Comparison of ENCODE assay signal across 9 mouse cellular contexts in the genomic region with DNA sequence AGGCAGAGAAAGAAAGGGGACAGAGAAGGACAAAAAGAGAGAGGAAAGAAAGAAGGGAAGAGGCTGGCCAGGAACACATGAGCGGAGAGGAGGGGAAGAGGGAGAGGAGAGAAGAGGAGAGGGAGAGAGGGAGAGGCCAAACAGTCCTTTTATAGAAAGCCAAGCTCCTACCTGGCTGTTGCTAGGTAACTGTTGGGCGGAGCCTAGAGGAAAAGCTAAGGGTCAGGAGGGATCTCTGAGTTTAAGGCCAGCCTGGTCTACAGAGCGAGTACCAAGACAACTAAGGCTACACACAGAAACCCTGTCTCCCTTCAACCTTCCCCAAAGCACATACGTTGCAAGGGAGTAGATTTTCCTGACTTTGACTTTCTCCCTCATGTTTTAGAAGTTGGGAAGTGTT. TPM values are rescaled to one million over a fixed set of nuclear protein-coding genes. Genes with fewer than 3 reads are reported as not detected.
A peak's percentile ranks its signal among the peaks of the same experiment; 100 is the strongest.
DNase-seq lines count a peak whose midpoint lies in the region; ATAC-seq lines count a peak whose summit lies in the region.
"Had no signal": no experiment of that assay in that cellular context is flagged by ENCODE, and none has a peak within 500 bp of the region (broad histone marks: within the 10 kb centered on the region; RNA-seq: fewer than 3 reads in every experiment).

No protein-coding gene starts in this region.

- H3K9ac ChIP-seq in lung, embryonic 16.5 days (ENCODE audit: low read length), result no peak overlapping the region
- no peak overlapping the region for H3K9ac ChIP-seq in forebrain, embryonic 13.5 days
- H3K9ac ChIP-seq: embryonic facial prominence, embryonic 12.5 days had no signal

- no peak for DNase-seq in heart, embryonic 10.5 days (ENCODE audit: low spot score)
- no peak for DNase-seq in heart, adult 18-20 months
- no peak for DNase-seq in lung, postnatal 14 days
- DNase-seq in R1 (ENCODE audit: low read depth, low spot score), result peak; percentile 84
- DNase-seq in lung, postnatal 36 days, result peak; percentile 49
- no peak for DNase-seq in thymus, postnatal 4 days

- H3K4me3 ChIP-seq in heart, embryonic 10.5 days, result no peak overlapping the region
- no peak overlapping the region for H3K4me3 ChIP-seq in lung, embryonic 16.5 days (ENCODE audit: low read length)
- H3K4me3 ChIP-seq in forebrain, embryonic 13.5 days, result no peak overlapping the region
- H3K4me3 ChIP-seq: embryonic facial prominence, embryonic 12.5 days had no signal

- peak overlapping the region; percentile 53 for H3K27ac ChIP-seq in heart, embryonic 10.5 days
- 0 out of 2 replicates have a peak overlapping the region, but pooled peaks have one; percentile 17 for H3K27ac ChIP-seq in lung, embryonic 16.5 days (ENCODE audit: low read length)
- H3K27ac ChIP-seq in forebrain, embryonic 13.5 days, result no peak overlapping the region
- H3K27ac ChIP-seq: embryonic facial prominence, embryonic 12.5 days had no signal

- H3K36me3 ChIP-seq in heart, embryonic 10.5 days, result no peaks in the 10 kb centered on the region
- no peaks in the 10 kb centered on the region for H3K36me3 ChIP-seq in lung, embryonic 16.5 days (ENCODE audit: control insufficient read depth, insufficient read depth, low read length)
- no peaks in the 10 kb centered on the region for H3K36me3 ChIP-seq in forebrain, embryonic 13.5 days (ENCODE audit: poor library complexity, severe bottlenecking)
- H3K36me3 ChIP-seq: embryonic facial prominence, embryonic 12.5 days had no signal

- WGBS in heart, embryonic 10.5 days, result 86% methylated on average over 4 of the region's 4 CpGs
- whole genome bisulfite sequencing in lung, embryonic 16.5 days, result 78% methylated on average over 4 of the region's 4 CpGs
- WGBS in forebrain, embryonic 13.5 days, result 79% methylated on average over 4 of the region's 4 CpGs

- H3K9me3 ChIP-seq in heart, embryonic 10.5 days, result no peaks in the 10 kb centered on the region
- no peaks in the 10 kb centered on the region for H3K9me3 ChIP-seq in lung, embryonic 16.5 days (ENCODE audit: control insufficient read depth, low read length)
- no peaks in the 10 kb centered on the region for H3K9me3 ChIP-seq in forebrain, embryonic 13.5 days (replicated peaks)
- H3K9me3 ChIP-seq: embryonic facial prominence, embryonic 12.5 days had no signal

- no peaks in the 10 kb centered on the region for H3K27me3 ChIP-seq in heart, embryonic 10.5 days (ENCODE audit: insufficient read depth, poor library complexity, severe bottlenecking)
- no peaks in the 10 kb centered on the region for H3K27me3 ChIP-seq in lung, embryonic 16.5 days (ENCODE audit: control insufficient read depth, insufficient read depth, low read depth, low read length)
- no peaks in the 10 kb centered on the region for H3K27me3 ChIP-seq in forebrain, embryonic 13.5 days
- H3K27me3 ChIP-seq: embryonic facial prominence, embryonic 12.5 days had no signal

- no peak; the same call in 1 of the 2 replicates for ATAC-seq in lung, embryonic 16.5 days (ENCODE audit: low read depth)
- ATAC-seq in forebrain, embryonic 13.5 days, result no peak

- no peak overlapping the region for H3K4me2 ChIP-seq in lung, embryonic 16.5 days (ENCODE audit: low read depth, low read length)
- H3K4me2 ChIP-seq in forebrain, embryonic 13.5 days, result no peak overlapping the region

- peaks cover 19% of the 10 kb centered on the region for H3K4me1 ChIP-seq in heart, embryonic 10.5 days
- peaks cover 4% of the 10 kb centered on the region; the same call in 1 of the 2 replicates for H3K4me1 ChIP-seq in lung, embryonic 16.5 days (replicated peaks; ENCODE audit: control insufficient read depth, insufficient read depth, low read length)
- H3K4me1 ChIP-seq in forebrain, embryonic 13.5 days, result peaks cover 9% of the 10 kb centered on the region

RNA-seq across cellular contexts. Expression of gene Leo1, which starts 6.0 kb away (rescaled TPM):
- 36.3 and 49.1 TPM in 2 replicates for polyA plus RNA-seq in heart, embryonic 10.5 days (2016; fragmentation: Nextera tagmentation; extraction: Ambion mirVana)
- total RNA-seq in heart, adult 18-20 months (2021), result 10 to 100 TPM; 16.7 to 20.4 TPM
- 32.2 and 36.3 TPM in 2 replicates for polyA plus RNA-seq in lung, embryonic 16.5 days (2015; fragmentation: Nextera tagmentation; extraction: Ambion mirVana)
- polyA plus RNA-seq in forebrain, embryonic 13.5 days (2015; fragmentation: Nextera tagmentation; extraction: Ambion mirVana), result 44.2 and 44.5 TPM in 2 replicates

RNA-seq across cellular contexts. Expression of gene Mapk6, which starts 25.5 kb away (rescaled TPM):
- 71.2 and 87.1 TPM in 2 replicates for polyA plus RNA-seq in heart, embryonic 10.5 days (2016; fragmentation: Nextera tagmentation; extraction: Ambion mirVana)
- total RNA-seq in heart, adult 18-20 months (2021), result 10 to 100 TPM; 26.0 to 26.2 TPM
- 41.8 and 47.4 TPM in 2 replicates for polyA plus RNA-seq in lung, embryonic 16.5 days (2015; fragmentation: Nextera tagmentation; extraction: Ambion mirVana)
- polyA plus RNA-seq in forebrain, embryonic 13.5 days (2015; fragmentation: Nextera tagmentation; extraction: Ambion mirVana), result 139 and 157 TPM in 2 replicates

Comparison
In these comparisons a context has a peak if more than half of its experiments do, and no peak if none do; other contexts are left out.
1. DNase-seq: peak in R1 (single experiment) and lung, postnatal 36 days (single experiment); none in heart, embryonic 10.5 days (single experiment), heart, adult 18-20 months (0 of 2), lung, postnatal 14 days (single experiment) and thymus, postnatal 4 days (single experiment).